Mouse (Mus musculus) bone marrow, adult 2 months (tissue): ENCODE results near the gene Ecsit. TPM values are rescaled to one million over a fixed set of nuclear protein-coding genes. Genes with fewer than 3 reads are reported as not detected.

Experiments used
- H3K27ac ChIP-seq: fragments of 200-500 bp; 2 replicates; pipeline ENCODE4 v1.5.1; 2012; ENCODE audit warnings: low read depth, mild to moderate bottlenecking, control low read depth, inconsistent platforms, low read length; ENCODE audit not compliant: control insufficient read depth, poor library complexity, insufficient read depth
- H3K4me1 ChIP-seq: fragments of 200-500 bp; 2 replicates; pipeline ENCODE4 v1.6.1; 2011; ENCODE audit warnings: low read length; ENCODE audit not compliant: control insufficient read depth, insufficient read depth
- H3K4me3 ChIP-seq: fragments of 200-500 bp; replicated peaks from 2 replicates; pipeline ENCODE3; 2011; ENCODE audit warnings: mild to moderate bottlenecking, low read depth, low read length, control low read depth; ENCODE audit not compliant: control insufficient read depth
- CTCF ChIP-seq: fragments of 200-500 bp; IDR thresholded peaks from 2 replicates; pipeline ENCODE4 v1.5.1; 2011; ENCODE audit warnings: low read length, control low read depth; ENCODE audit not compliant: control insufficient read depth, insufficient read depth
- POLR2A ChIP-seq: fragments of 200-500 bp; IDR thresholded peaks from 2 replicates; pipeline ENCODE4 v1.6.1; 2011; ENCODE audit warnings: low read depth, mild to moderate bottlenecking, control low read depth, low read length, borderline replicate concordance; ENCODE audit not compliant: control insufficient read depth
- WGBS: fragments of 180-500 bp; shearing (Covaris S2); methylation state at CpG from one replicate; pipeline ENCODE4 v1.1.7; 2018; 5-methylcytosine and 5-hydroxymethylcytosine counted together
- polyA plus RNA-seq: library from polyadenylated mRNA; stranded (reverse); fragments of >200 nt; gene quantifications from 2 replicates; pipeline ENCODE4 v1.2.4, GENCODE M21; 2011; ENCODE audit warnings: low replicate concordance; ENCODE audit not compliant: missing spikeins, insufficient read depth, insufficient read length

Ecsit gene
- polyA plus RNA-seq: 10.4 and 18.7 TPM in 2 replicates

- under 1% methylated on average over 48 of the region's 48 CpGs for WGBS
- H3K4me1 ChIP-seq: peaks cover 2% of the 10 kb centered on the region; the same call in 1 of the 2 replicates
- TF ChIP-seq CTCF (no peak), POLR2A (peak; percentile 30; the same call in 1 of the 2 replicates)
- H3K27ac ChIP-seq: peak within 1 kb of the TSS; percentile 27
- H3K4me3 ChIP-seq: peak within 1 kb of the TSS; percentile 95
Measured at GRCm38 (mm10) chr9:22085022-22085834, at the start of gene Ecsit. Ecsit (minus strand) TSS chr9:22085438.

- TF ChIP-seq POLR2A (no peak), CTCF (no peak)
- Histone ChIP-seq H3K4me3 (peak overlapping the region; percentile 54), H3K27ac (peak overlapping the region; percentile 70), H3K4me1 (peaks cover 7% of the 10 kb centered on the region)
- WGBS: 68% methylated on average over 7 of the region's 7 CpGs
Measured at GRCm38 (mm10) chr9:22134246-22134890, 49.1 kb upstream of the Ecsit start.

- Histone ChIP-seq H3K4me1 (peaks cover 7% of the 10 kb centered on the region), H3K27ac (no peak overlapping the region), H3K4me3 (peak overlapping the region; percentile 12)
- TF ChIP-seq CTCF (no peak), POLR2A (no peak)
- WGBS: 84% methylated on average over 11 of the region's 11 CpGs
Measured at GRCm38 (mm10) chr9:22132220-22132619, 47.0 kb upstream of the Ecsit start.

GRCm38 (mm10) chr9:22131226-22131981 is 46.2 kb upstream of the Ecsit start:
- H3K27ac ChIP-seq: peak overlapping the region; percentile 20
- H3K4me3 ChIP-seq: peak overlapping the region; percentile 59
- 2% methylated on average over 35 of the region's 35 CpGs for whole genome bisulfite sequencing
- no peak for TF ChIP-seq CTCF
- peak; percentile 21; the same call in 1 of the 2 replicates for TF ChIP-seq POLR2A
- peaks cover 4% of the 10 kb centered on the region; the same call in 1 of the 2 replicates for H3K4me1 ChIP-seq

- Histone ChIP-seq H3K27ac (peak overlapping the region; percentile 35), H3K4me1 (peaks cover 24% of the 10 kb centered on the region), H3K4me3 (no peak overlapping the region)
- TF ChIP-seq POLR2A (no peak), CTCF (no peak)
- WGBS: 66% methylated on average over 15 of the region's 15 CpGs
Measured at GRCm38 (mm10) chr9:22125246-22126027, 40.2 kb upstream of the Ecsit start.

GRCm38 (mm10) chr9:22124169-22124568 is 38.9 kb upstream of the Ecsit start:
- 87% methylated on average over 3 of the region's 3 CpGs for WGBS
- TF ChIP-seq CTCF (no peak), POLR2A (no peak)
- H3K4me1 ChIP-seq: peaks cover 26% of the 10 kb centered on the region
- no peak overlapping the region for H3K4me3 ChIP-seq
- peak overlapping the region; percentile 73 for H3K27ac ChIP-seq

GRCm38 (mm10) chr9:22123069-22123609 is 37.9 kb upstream of the Ecsit start:
- TF ChIP-seq CTCF: no peak
- TF ChIP-seq POLR2A: no peak
- H3K4me1 ChIP-seq: peaks cover 26% of the 10 kb centered on the region

More at GRCm38 (mm10) chr9:22123069-22123609, 37.9 kb upstream of the Ecsit start:
- H3K27ac ChIP-seq: peak overlapping the region; percentile 81
- WGBS: 65% methylated on average over 7 of the region's 7 CpGs
- no peak overlapping the region for H3K4me3 ChIP-seq
